Mouse (Mus musculus) hindbrain, embryonic 13.5 days (tissue): ENCODE measurements at regions not wholly inside any gene's neighbourhood (a gene's known extent, or its start where the extent isn't known, plus 50 kb on each side); places are given as distances from the start of the nearest gene placed in this dataset.

ENCODE experiments used
- ATAC-seq: fragments of 200-750 bp; cut with Nextera tagmentation; 2 replicates; pipeline ENCODE4 v1.8.0; 2017; ENCODE audit warnings: moderate TSS enrichment; ENCODE audit not compliant: low FRiP score
- H3K27ac ChIP-seq: fragments of 300-500 bp; sonication (generic); 2 replicates; pipeline ENCODE4 v1.5.1; 2015; ENCODE audit warnings: inconsistent platforms, mild to moderate bottlenecking, moderate library complexity
- H3K27me3 ChIP-seq: fragments of 300-500 bp; sonication (generic); 2 replicates; pipeline ENCODE4 v1.6.1; 2015; ENCODE audit warnings: mild to moderate bottlenecking, inconsistent platforms
- H3K36me3 ChIP-seq: fragments of 300-500 bp; sonication (generic); 2 replicates; pipeline ENCODE4 v1.6.1; 2015; ENCODE audit warnings: mild to moderate bottlenecking, inconsistent platforms
- H3K4me1 ChIP-seq: fragments of 300-500 bp; sonication (generic); replicated peaks from 2 replicates; pipeline ENCODE4 v1.6.1; 2015; ENCODE audit warnings: inconsistent platforms
- H3K4me2 ChIP-seq: fragments of 300-500 bp; sonication (generic); 2 replicates; pipeline ENCODE4 v1.6.1; 2015; ENCODE audit warnings: inconsistent platforms, mild to moderate bottlenecking, moderate library complexity
- H3K4me3 ChIP-seq: fragments of 300-500 bp; sonication (generic); 2 replicates; pipeline ENCODE4 v1.5.1; 2015; ENCODE audit warnings: mild to moderate bottlenecking, inconsistent platforms
- H3K9ac ChIP-seq: fragments of 300-500 bp; sonication (generic); 2 replicates; pipeline ENCODE4 v1.6.1; 2015; ENCODE audit warnings: mild to moderate bottlenecking, inconsistent platforms
- H3K9me3 ChIP-seq: fragments of 300-500 bp; sonication (generic); 2 replicates; pipeline ENCODE4 v1.6.1; 2016; ENCODE audit warnings: inconsistent platforms
- WGBS: fragments of 180-500 bp; shearing (Covaris S2); methylation state at CpG from one replicate; pipeline ENCODE4 v1.1.7; 2015; 5-methylcytosine and 5-hydroxymethylcytosine counted together

DNA sequence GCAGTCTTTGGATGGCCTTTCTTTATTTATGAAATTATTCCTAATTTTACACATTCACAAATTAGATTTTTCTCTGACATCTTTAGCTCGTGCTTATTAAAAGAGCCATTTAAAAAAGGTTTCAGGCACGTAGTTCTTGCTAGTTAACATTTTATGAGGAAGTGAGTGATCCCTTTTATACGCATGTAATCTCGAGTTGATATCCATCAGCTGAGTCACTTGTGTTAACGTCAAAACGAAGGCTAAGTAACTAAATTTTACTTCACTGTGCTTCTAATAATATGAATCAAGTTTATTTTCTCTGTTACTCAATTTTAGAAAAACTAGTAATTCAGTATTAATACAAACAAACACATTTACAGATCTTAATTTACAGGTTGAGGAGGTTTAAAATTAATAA, 419.0 kb downstream of the Kcnj2 start:
- Histone ChIP-seq H3K4me2 (no peak overlapping the region), H3K9ac (no peak overlapping the region), H3K27ac (no peak overlapping the region), H3K9me3 (no peaks in the 10 kb centered on the region), H3K36me3 (no peaks in the 10 kb centered on the region), H3K4me3 (no peak overlapping the region), H3K4me1 (no peaks in the 10 kb centered on the region), H3K27me3 (no peaks in the 10 kb centered on the region)
- WGBS = 87% methylated on average over 6 of the region's 6 CpGs
- no peak for ATAC-seq

DNA sequence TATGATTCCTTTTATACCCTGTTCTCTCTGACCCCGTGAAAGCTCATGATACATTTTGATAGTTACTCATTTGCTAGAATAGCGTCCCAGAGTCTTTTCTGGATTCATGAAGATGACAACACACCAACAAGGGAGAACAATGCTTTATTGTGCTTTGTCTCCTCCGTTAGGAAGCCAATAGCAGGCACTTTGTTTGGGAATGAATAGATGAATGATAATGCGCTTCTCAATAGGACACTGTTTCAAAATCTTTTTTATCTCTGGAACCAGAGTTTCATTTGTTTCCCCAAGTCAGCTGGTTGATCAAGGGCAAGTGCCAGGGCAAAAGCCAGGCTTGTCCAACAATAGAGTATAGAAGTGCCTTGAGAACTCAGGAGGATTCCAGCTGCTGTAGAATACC, 446.5 kb downstream of the Kcnj2 start:
- H3K27ac ChIP-seq = no peak overlapping the region
- no peaks in the 10 kb centered on the region for H3K36me3 ChIP-seq
- H3K4me1 ChIP-seq = peaks cover 6% of the 10 kb centered on the region; the same call in 1 of the 2 replicates
- ATAC-seq = no peak
- H3K9me3 ChIP-seq = no peaks in the 10 kb centered on the region
- H3K4me2 ChIP-seq = no peak overlapping the region
- H3K27me3 ChIP-seq = no peaks in the 10 kb centered on the region
- no peak overlapping the region for H3K9ac ChIP-seq
- H3K4me3 ChIP-seq = no peak overlapping the region
- 14% methylated on average over 4 of the region's 4 CpGs for WGBS

DNA sequence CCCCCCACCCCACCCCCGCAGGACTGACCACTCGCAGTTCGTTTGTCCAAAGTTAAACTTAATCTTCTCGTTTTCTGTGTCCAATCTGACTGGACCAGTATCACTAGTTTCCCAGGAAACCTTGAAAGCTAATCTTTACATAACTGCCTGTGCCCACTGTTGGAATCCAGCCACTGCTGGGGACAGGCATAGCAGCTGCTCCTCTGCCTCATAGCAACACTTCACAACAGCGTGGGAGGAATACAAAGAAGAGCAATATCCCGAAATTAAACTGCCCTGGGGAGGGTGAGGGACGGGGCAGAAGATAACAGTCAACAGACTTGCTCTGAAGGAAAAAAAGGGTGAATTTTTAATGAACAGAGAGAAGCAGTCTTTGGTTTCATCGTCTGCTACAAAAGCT, 456.8 kb downstream of the Kcnj2 start:
- H3K4me3 ChIP-seq = no peak overlapping the region
- no peaks in the 10 kb centered on the region for H3K27me3 ChIP-seq
- H3K9ac ChIP-seq = no peak overlapping the region
- H3K4me2 ChIP-seq = peak overlapping the region; percentile 27; the same call in 1 of the 2 replicates
- no peak overlapping the region; the same call in 1 of the 2 replicates for H3K27ac ChIP-seq
- peak; percentile 59 for ATAC-seq
- H3K36me3 ChIP-seq = no peaks in the 10 kb centered on the region
- 46% methylated on average over 8 of the region's 8 CpGs for WGBS
- H3K4me1 ChIP-seq = peaks cover 3% of the 10 kb centered on the region; the same call in 1 of the 2 replicates
- no peaks in the 10 kb centered on the region for H3K9me3 ChIP-seq

DNA sequence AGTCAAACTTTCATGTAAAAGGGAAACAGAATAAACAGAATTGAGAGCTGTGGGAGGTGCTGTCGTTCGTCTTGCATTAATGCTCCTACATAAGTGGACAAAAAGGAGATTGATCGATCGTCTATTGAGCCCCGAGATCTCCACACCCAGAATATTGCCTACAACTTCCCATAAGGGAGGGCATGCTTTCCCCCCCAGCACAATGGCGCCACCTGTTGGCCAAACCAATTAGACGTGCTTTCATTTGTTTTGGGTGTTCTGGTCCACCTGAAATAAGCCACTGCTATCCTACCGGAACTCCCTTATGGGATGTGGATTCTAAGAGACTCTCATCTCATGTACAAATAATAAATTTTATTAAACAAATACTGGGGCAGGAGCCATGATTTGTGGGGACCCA, 457.5 kb downstream of the Kcnj2 start:
- Histone ChIP-seq H3K27me3 (no peaks in the 10 kb centered on the region), H3K4me1 (peaks cover 3% of the 10 kb centered on the region; the same call in 1 of the 2 replicates), H3K27ac (no peak overlapping the region), H3K36me3 (no peaks in the 10 kb centered on the region), H3K4me3 (no peak overlapping the region), H3K9me3 (no peaks in the 10 kb centered on the region), H3K9ac (no peak overlapping the region), H3K4me2 (no peak overlapping the region)
- WGBS = 49% methylated on average over 8 of the region's 8 CpGs
- no peak for ATAC-seq

DNA sequence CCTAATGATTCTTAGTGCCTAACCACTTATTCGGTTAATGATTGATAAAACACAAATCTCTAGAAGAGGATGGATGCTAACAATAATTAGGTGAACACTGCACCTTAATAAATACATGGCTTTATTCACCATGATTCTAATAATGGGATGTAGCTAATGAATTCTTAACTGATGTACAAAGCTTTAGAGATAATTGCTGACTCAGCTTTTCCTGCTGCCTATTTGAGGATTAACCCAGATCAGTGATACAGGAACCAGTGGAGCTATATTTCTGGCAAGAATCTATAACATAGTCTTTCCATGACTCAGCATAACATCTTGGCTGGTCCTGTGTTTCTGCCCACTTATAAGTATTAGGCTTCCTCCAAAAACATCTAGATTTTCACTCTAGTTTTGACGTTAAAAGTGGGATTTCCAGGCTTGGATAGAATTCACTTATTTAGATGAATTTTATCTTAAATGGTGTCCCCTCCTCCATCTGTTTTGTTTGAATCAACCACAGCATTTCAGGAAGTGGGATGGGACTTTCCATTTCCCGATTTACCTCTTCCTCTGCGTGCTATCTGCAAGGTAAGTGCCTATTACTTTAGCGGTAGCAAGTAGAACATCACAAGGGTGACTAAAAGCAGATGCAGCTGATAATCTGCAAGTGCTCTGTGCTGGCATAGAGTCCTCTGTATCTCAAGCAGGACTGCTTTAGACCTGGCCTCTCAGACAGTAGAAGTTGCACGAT, 460.2 kb downstream of the Kcnj2 start:
- ATAC-seq = no peak
- no peaks in the 10 kb centered on the region for H3K36me3 ChIP-seq
- H3K27ac ChIP-seq = no peak overlapping the region
- H3K4me1 ChIP-seq = peaks cover 3% of the 10 kb centered on the region; the same call in 1 of the 2 replicates
- 88% methylated on average over 6 of the region's 6 CpGs for WGBS
- H3K4me2 ChIP-seq = no peak overlapping the region
- H3K9me3 ChIP-seq = no peaks in the 10 kb centered on the region
- no peak overlapping the region for H3K9ac ChIP-seq
- H3K27me3 ChIP-seq = no peaks in the 10 kb centered on the region
- no peak overlapping the region for H3K4me3 ChIP-seq

DNA sequence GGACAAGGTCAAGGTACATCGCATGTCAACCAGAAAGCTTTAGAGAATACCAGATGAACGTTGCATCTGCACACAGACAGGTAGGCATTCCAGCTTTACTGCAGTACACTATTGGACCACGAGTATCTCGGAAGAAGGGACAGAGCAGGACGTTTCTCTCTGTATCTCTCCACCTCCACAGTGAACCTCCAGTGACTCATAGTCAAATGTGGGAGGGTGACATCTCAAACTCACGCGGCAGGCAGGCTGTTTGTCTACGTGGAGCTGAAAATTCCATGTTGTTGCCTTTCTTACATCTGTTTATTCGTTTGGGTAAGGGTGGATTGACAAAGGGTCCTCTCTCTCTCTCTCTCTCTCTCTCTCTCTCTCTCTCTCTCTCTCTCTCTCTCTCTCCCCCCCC, 463.6 kb downstream of the Kcnj2 start:
- no peaks in the 10 kb centered on the region for H3K9me3 ChIP-seq
- H3K4me3 ChIP-seq = no peak overlapping the region
- H3K27me3 ChIP-seq = 0 out of 2 replicates have a peak, but pooled peaks cover 3% of the 10 kb centered on the region
- ATAC-seq = no peak
- H3K9ac ChIP-seq = no peak overlapping the region
- H3K4me2 ChIP-seq = no peak overlapping the region
- WGBS = 83% methylated on average over 9 of the region's 9 CpGs
- H3K27ac ChIP-seq = no peak overlapping the region
- no peaks in the 10 kb centered on the region for H3K4me1 ChIP-seq
- no peaks in the 10 kb centered on the region for H3K36me3 ChIP-seq

DNA sequence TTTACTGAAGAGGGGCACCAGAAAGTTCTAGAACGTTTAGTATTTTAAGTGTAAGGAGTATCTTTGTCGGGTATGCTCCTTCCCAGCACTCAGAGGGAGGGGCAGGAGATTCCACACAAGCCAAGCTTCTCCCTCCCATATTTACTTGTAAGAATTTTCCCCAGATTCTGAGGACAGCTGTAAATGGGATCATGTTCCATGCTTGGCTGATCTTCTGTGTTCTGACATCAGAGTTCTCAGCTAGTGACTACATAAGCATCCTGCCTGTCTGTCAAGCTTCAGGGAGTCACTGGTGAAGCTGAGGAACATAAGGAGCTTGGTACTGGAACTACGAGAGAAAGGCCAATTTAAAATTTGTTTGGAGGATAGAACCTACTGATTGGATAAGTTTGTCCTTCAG, 464.9 kb downstream of the Kcnj2 start:
- Histone ChIP-seq H3K9ac (no peak overlapping the region), H3K9me3 (no peaks in the 10 kb centered on the region), H3K4me3 (no peak overlapping the region), H3K4me1 (no peaks in the 10 kb centered on the region), H3K4me2 (no peak overlapping the region), H3K27ac (no peak overlapping the region), H3K36me3 (no peaks in the 10 kb centered on the region), H3K27me3 (0 out of 2 replicates have a peak, but pooled peaks cover 3% of the 10 kb centered on the region)
- no peak for ATAC-seq
- 79% methylated on average over 3 of the region's 3 CpGs for WGBS

DNA sequence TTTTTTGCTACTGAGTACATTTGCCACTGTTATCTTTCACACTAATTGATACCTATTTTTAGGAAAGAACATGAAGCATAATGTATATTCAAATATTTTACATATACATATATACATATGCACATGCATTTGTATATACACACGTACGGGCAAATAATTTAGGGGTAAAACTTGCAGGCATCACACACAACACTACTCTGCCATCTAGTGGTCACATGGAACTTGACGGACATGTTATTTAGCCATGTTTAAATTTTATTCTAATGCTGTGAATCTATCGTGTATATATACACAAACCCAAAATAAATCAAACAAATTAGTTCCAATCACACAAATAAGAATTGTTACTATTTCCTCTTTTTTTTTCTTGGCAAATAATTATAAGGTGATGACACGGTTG, 466.5 kb downstream of the Kcnj2 start:
- Histone ChIP-seq H3K9me3 (no peaks in the 10 kb centered on the region), H3K4me3 (no peak overlapping the region), H3K27ac (no peak overlapping the region), H3K36me3 (no peaks in the 10 kb centered on the region), H3K4me1 (no peaks in the 10 kb centered on the region), H3K9ac (no peak overlapping the region), H3K4me2 (no peak overlapping the region), H3K27me3 (peaks cover 9% of the 10 kb centered on the region; the same call in 1 of the 2 replicates)
- ATAC-seq = no peak
- WGBS = 32% methylated on average over 5 of the region's 5 CpGs

DNA sequence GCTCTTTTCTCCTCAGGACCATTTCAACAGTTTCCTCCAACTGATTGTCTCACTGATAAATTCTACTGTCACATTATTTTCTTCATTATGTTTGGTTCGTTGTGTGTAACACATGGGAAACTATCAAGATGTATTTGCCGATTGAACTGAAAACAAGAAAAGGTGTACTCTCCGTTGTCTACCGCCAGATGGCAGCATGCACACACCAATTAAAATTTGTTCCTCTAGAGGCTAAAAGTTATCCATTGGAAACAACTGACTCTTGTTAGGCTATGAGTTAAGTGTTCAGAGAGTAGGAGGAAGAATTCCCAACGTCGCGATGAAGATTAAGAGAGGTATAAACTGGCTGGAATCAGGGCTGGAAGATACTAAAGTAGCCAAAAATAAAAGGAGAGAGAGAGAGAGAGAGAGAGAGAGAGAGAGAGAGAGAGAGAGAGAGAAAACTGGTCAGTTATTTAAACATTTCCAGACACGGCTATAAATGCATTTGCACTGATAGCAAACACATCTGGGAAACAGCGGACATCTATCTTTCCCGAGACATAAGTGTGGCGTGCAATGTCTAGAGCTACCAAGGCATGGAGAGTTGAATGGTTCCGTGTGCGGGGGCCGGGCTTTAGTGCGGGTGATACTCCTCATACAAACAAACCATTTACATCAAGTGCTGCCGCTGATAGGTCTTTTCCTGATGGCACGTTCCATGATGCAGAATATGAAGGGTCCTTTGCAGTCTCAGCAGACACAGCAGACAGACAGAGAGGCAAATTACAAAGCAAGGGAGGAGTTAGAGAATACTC, 470.3 kb downstream of the Kcnj2 start:
- Histone ChIP-seq H3K27me3 (peaks cover 14% of the 10 kb centered on the region; the same call in 1 of the 2 replicates), H3K27ac (no peak overlapping the region), H3K9ac (no peak overlapping the region), H3K36me3 (no peaks in the 10 kb centered on the region), H3K4me3 (no peak overlapping the region), H3K4me2 (no peak overlapping the region), H3K4me1 (no peaks in the 10 kb centered on the region), H3K9me3 (no peaks in the 10 kb centered on the region)
- ATAC-seq = no peak; the same call in 1 of the 2 replicates
- 50% methylated on average over 17 of the region's 17 CpGs for WGBS

DNA sequence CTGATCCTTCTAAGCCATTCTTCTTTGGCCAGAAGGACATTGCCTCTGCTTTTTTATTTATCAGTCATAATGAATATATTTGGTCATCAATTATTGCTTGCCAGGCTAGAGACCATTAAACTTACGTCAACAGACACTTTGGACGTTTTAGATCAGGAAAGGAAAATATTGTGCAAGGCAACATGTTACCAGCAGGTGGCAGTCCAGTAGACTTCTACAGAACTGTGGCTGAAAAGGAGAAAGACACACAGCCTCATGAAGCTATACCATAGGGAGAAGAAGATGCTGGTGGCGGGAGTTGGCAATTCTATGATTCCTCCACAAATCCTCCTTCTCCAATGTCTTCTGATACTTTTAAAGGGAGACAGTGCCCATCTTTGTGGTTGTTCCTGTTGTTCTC, 471.7 kb downstream of the Kcnj2 start:
- WGBS = 25% methylated on average over 3 of the region's 3 CpGs
- Histone ChIP-seq H3K9ac (no peak overlapping the region), H3K4me1 (no peaks in the 10 kb centered on the region; the same call in 1 of the 2 replicates), H3K36me3 (no peaks in the 10 kb centered on the region), H3K4me2 (no peak overlapping the region), H3K27ac (no peak overlapping the region), H3K27me3 (peaks cover 14% of the 10 kb centered on the region; the same call in 1 of the 2 replicates), H3K4me3 (no peak overlapping the region), H3K9me3 (no peaks in the 10 kb centered on the region)
- ATAC-seq = no peak

DNA sequence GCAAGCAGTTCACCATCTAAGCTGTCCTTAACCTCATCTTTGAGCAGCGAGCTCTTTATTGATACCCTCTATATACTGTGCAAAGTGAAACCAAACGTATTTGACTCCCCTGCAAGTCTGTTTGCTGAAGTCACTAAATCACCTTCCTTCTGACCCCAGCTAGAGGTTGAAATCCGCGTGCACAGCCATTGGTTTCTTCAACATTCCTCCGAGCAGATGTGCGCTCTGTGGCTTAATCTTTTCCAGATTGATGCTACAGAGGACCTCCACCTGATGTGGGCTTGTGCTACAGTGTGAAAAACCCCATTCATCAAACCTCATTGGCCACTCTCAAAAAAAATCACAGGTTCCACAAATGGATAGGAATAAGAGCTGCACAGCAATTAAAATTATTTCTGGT, 474.0 kb downstream of the Kcnj2 start:
- Histone ChIP-seq H3K36me3 (no peaks in the 10 kb centered on the region), H3K27ac (no peak overlapping the region), H3K27me3 (peaks cover 10% of the 10 kb centered on the region; the same call in 1 of the 2 replicates), H3K4me3 (no peak overlapping the region), H3K9ac (no peak overlapping the region), H3K9me3 (no peaks in the 10 kb centered on the region), H3K4me1 (no peaks in the 10 kb centered on the region; the same call in 1 of the 2 replicates), H3K4me2 (no peak overlapping the region)
- 78% methylated on average over 6 of the region's 6 CpGs for WGBS
- ATAC-seq = no peak

DNA sequence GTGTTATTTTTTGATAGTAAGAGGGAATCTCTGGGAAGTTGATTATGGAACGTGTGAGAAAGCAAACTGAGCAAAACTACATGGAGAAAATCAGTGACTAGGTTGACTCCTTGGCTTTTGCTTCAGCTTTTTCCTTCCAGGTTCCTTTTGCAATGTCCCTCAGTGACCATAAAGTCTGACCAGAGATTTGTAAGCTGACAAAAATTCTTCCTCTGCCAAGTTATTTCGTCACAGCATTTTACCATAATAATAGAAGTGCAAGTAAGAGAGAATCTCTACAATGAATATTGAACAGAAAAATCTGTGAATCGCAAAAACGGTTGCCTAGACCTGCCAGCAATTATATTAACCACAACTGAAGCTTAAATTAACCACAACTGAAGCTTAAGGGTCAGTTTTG, 479.3 kb downstream of the Kcnj2 start:
- Histone ChIP-seq H3K27me3 (no peaks in the 10 kb centered on the region), H3K4me2 (no peak overlapping the region), H3K9me3 (no peaks in the 10 kb centered on the region), H3K4me1 (no peaks in the 10 kb centered on the region; the same call in 1 of the 2 replicates), H3K27ac (no peak overlapping the region), H3K36me3 (no peaks in the 10 kb centered on the region), H3K4me3 (no peak overlapping the region), H3K9ac (no peak overlapping the region)
- no peak for ATAC-seq
- WGBS = 89% methylated on average over 4 of the region's 4 CpGs
